Mouse (Mus musculus): ENCODE measurements around the gene Tcf7l1. TPM values are rescaled to one million over a fixed set of nuclear protein-coding genes. Genes with fewer than 3 reads are reported as not detected.

Gene Tcf7l1
- polyA plus RNA-seq, 1 experiment from 2014 or later: 20.6 TPM

DNA sequence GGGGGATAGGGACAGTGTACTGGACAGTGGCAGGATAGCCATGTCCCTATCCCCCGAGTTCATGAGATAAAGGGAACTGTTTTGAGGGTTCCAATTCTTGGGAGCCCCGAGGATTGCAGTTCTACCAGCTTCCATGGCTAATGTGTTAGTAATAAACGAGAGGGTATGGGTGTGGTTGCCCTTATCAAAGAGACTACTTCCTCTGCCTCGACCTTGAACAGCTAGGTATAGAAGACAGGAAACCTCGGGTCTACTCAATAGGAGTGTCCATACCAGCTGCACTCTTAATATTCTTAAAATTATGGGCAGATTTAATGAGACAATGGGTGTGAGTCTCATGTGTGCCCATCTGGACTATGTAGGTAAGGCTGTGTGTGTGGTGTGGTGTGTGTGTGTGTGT lies 100.0 kb downstream of the Tcf7l1 start:
- no peak for ATAC-seq (ENCODE audit: insufficient read depth, low FRiP score)

DNA sequence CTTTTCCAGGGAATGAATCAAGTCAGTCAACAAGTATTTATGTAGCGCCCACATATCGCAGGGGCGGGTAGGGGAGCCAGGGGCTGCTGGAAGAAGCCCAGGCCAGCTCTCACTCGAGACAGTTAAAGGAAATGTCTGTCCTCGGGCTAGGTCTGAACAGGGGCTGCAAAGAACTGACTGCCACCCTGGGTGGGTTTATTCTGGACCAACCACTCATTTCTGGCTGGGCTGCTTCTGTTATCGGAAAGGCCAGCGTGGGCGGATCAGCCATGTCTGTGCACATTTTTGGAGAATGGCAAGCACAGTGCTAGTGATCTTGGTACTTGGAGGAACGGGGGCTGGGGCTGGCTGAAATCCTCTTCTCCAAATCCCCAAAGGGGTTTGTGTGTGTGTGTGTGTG lies 103.9 kb downstream of the Tcf7l1 start:
- Histone ChIP-seq H3K4me2 (ENCODE audit: low read depth, low read length) (no peak overlapping the region), H3K9ac (ENCODE audit: low read length) (no peak overlapping the region), H3K4me1 (ENCODE audit: control insufficient read depth, insufficient read depth, low read length) (peaks cover 42% of the 10 kb centered on the region), H3K4me3 (replicated peaks; ENCODE audit: low read length) (no peak overlapping the region), H3K27ac (ENCODE audit: low read length) (peak overlapping the region; percentile 9; the same call in 1 of the 2 replicates), H3K9me3 (replicated peaks; ENCODE audit: control insufficient read depth, low read length) (no peaks in the 10 kb centered on the region), H3K36me3 (ENCODE audit: control insufficient read depth, insufficient read depth, low read length) (no peaks in the 10 kb centered on the region), H3K27me3 (ENCODE audit: control insufficient read depth, insufficient read depth, low read length) (no peaks in the 10 kb centered on the region)
- 39% methylated on average over 9 of the region's 9 CpGs for whole genome bisulfite sequencing
- ATAC-seq (ENCODE audit: insufficient read depth, low FRiP score): 0 out of 2 replicates have a peak, but pooled peaks have one; percentile 25

More for the DNA sequence above, 100.0 kb downstream of the Tcf7l1 start:
- WGBS: 55% methylated on average over 5 of the region's 5 CpGs
- no peaks in the 10 kb centered on the region for H3K27me3 ChIP-seq (ENCODE audit: control insufficient read depth, insufficient read depth, low read length)
- H3K4me3 ChIP-seq (replicated peaks; ENCODE audit: low read length): no peak overlapping the region
- no peaks in the 10 kb centered on the region for H3K9me3 ChIP-seq (replicated peaks; ENCODE audit: control insufficient read depth, low read length)
- peaks cover 55% of the 10 kb centered on the region for H3K4me1 ChIP-seq (ENCODE audit: control insufficient read depth, insufficient read depth, low read length)
- H3K4me2 ChIP-seq (ENCODE audit: low read depth, low read length): no peak overlapping the region
- H3K9ac ChIP-seq (ENCODE audit: low read length): no peak overlapping the region
- no peaks in the 10 kb centered on the region for H3K36me3 ChIP-seq (ENCODE audit: control insufficient read depth, insufficient read depth, low read length)
- H3K27ac ChIP-seq (ENCODE audit: low read length): no peak overlapping the region

- no peak overlapping the region for H3K9ac ChIP-seq (ENCODE audit: low read length)
- no peak overlapping the region for H3K4me3 ChIP-seq (replicated peaks; ENCODE audit: low read length)
- H3K4me1 ChIP-seq (ENCODE audit: control insufficient read depth, insufficient read depth, low read length): peaks cover 38% of the 10 kb centered on the region
- no peak for ATAC-seq (ENCODE audit: insufficient read depth, low FRiP score)
- 57% methylated on average over 4 of the region's 4 CpGs for WGBS
- no peaks in the 10 kb centered on the region for H3K27me3 ChIP-seq (ENCODE audit: control insufficient read depth, insufficient read depth, low read length)
- no peak overlapping the region for H3K4me2 ChIP-seq (ENCODE audit: low read depth, low read length)
- no peaks in the 10 kb centered on the region for H3K36me3 ChIP-seq (ENCODE audit: control insufficient read depth, insufficient read depth, low read length)
- H3K27ac ChIP-seq (ENCODE audit: low read length): no peak overlapping the region
- no peaks in the 10 kb centered on the region for H3K9me3 ChIP-seq (replicated peaks; ENCODE audit: control insufficient read depth, low read length)
Measured at GRCm38 (mm10) chr6:72684260-72684805, 104.7 kb downstream of the Tcf7l1 start.

DNA sequence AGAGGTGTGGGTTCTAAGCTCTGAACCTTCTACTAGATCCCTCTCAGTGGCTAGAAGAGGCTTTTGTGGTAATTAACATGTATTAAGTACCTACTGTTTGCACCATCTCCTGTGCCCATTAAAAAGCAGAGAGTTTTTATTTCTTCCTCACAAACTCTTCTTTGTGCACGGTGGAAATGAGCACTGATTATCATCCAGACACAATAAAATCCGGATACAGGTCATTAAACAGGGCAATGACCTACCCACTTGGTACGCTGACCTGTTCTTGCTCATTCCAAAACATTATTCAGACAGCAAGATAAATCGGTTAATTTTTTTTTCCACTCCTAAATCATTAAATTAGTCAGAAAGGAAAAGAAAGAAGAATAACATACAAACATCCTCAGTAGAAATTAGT lies 106.8 kb downstream of the Tcf7l1 start:
- Histone ChIP-seq H3K4me3 (replicated peaks; ENCODE audit: low read length) (no peak overlapping the region), H3K4me2 (ENCODE audit: low read depth, low read length) (no peak overlapping the region), H3K4me1 (ENCODE audit: control insufficient read depth, insufficient read depth, low read length) (peaks cover 51% of the 10 kb centered on the region), H3K27me3 (ENCODE audit: control insufficient read depth, insufficient read depth, low read length) (no peaks in the 10 kb centered on the region), H3K9me3 (replicated peaks; ENCODE audit: control insufficient read depth, low read length) (no peaks in the 10 kb centered on the region), H3K27ac (ENCODE audit: low read length) (no peak overlapping the region), H3K36me3 (ENCODE audit: control insufficient read depth, insufficient read depth, low read length) (no peaks in the 10 kb centered on the region), H3K9ac (ENCODE audit: low read length) (no peak overlapping the region; the same call in 1 of the 2 replicates)
- WGBS: 54% methylated on average over 4 of the region's 4 CpGs
- no peak for ATAC-seq (ENCODE audit: insufficient read depth, low FRiP score)

GRCm38 (mm10) chr6:72680936-72681335 lies 108.1 kb downstream of the Tcf7l1 start:
- peaks cover 61% of the 10 kb centered on the region for H3K4me1 ChIP-seq (ENCODE audit: control insufficient read depth, insufficient read depth, low read length)
- no peaks in the 10 kb centered on the region for H3K36me3 ChIP-seq (ENCODE audit: control insufficient read depth, insufficient read depth, low read length)
- H3K4me3 ChIP-seq (replicated peaks; ENCODE audit: low read length): no peak overlapping the region
- no peak overlapping the region for H3K9ac ChIP-seq (ENCODE audit: low read length)
- no peaks in the 10 kb centered on the region for H3K27me3 ChIP-seq (ENCODE audit: control insufficient read depth, insufficient read depth, low read length)
- ATAC-seq (ENCODE audit: insufficient read depth, low FRiP score): no peak
- H3K4me2 ChIP-seq (ENCODE audit: low read depth, low read length): no peak overlapping the region
- 75% methylated on average over 9 of the region's 9 CpGs for WGBS
- H3K27ac ChIP-seq (ENCODE audit: low read length): no peak overlapping the region
- H3K9me3 ChIP-seq (replicated peaks; ENCODE audit: control insufficient read depth, low read length): no peaks in the 10 kb centered on the region

- Histone ChIP-seq H3K36me3 (ENCODE audit: control insufficient read depth, insufficient read depth, low read length) (no peaks in the 10 kb centered on the region), H3K4me3 (replicated peaks; ENCODE audit: low read length) (no peak overlapping the region), H3K27me3 (ENCODE audit: control insufficient read depth, insufficient read depth, low read length) (no peaks in the 10 kb centered on the region), H3K27ac (ENCODE audit: low read length) (peak overlapping the region; percentile 98), H3K4me1 (ENCODE audit: control insufficient read depth, insufficient read depth, low read length) (peaks cover 55% of the 10 kb centered on the region), H3K9ac (ENCODE audit: low read length) (0 out of 2 replicates have a peak overlapping the region, but pooled peaks have one; percentile 29), H3K9me3 (replicated peaks; ENCODE audit: control insufficient read depth, low read length) (no peaks in the 10 kb centered on the region), H3K4me2 (ENCODE audit: low read depth, low read length) (no peak overlapping the region)
- WGBS: 26% methylated on average over 9 of the region's 9 CpGs
- no peak for ATAC-seq (ENCODE audit: insufficient read depth, low FRiP score)
Measured at GRCm38 (mm10) chr6:72678631-72679030, 110.4 kb downstream of the Tcf7l1 start.

- ATAC-seq (ENCODE audit: insufficient read depth, low FRiP score): peak; percentile 83; the same call in 1 of the 2 replicates
- WGBS: 20% methylated on average over 11 of the region's 11 CpGs
- Histone ChIP-seq H3K4me3 (replicated peaks; ENCODE audit: low read length) (peak overlapping the region; percentile 37), H3K9ac (ENCODE audit: low read length) (peak overlapping the region; percentile 62), H3K9me3 (replicated peaks; ENCODE audit: control insufficient read depth, low read length) (no peaks in the 10 kb centered on the region), H3K4me2 (ENCODE audit: low read depth, low read length) (peak overlapping the region; percentile 57), H3K27ac (ENCODE audit: low read length) (peak overlapping the region; percentile 98), H3K36me3 (ENCODE audit: control insufficient read depth, insufficient read depth, low read length) (no peaks in the 10 kb centered on the region), H3K4me1 (ENCODE audit: control insufficient read depth, insufficient read depth, low read length) (peaks cover 60% of the 10 kb centered on the region), H3K27me3 (ENCODE audit: control insufficient read depth, insufficient read depth, low read length) (no peaks in the 10 kb centered on the region)
Measured at GRCm38 (mm10) chr6:72677510-72678220, 111.4 kb downstream of the Tcf7l1 start.

GRCm38 (mm10) chr6:72677079-72677478 lies 112.0 kb downstream of the Tcf7l1 start:
- Histone ChIP-seq H3K9ac (ENCODE audit: low read length) (peak overlapping the region; percentile 62), H3K4me1 (ENCODE audit: control insufficient read depth, insufficient read depth, low read length) (peaks cover 64% of the 10 kb centered on the region), H3K27me3 (ENCODE audit: control insufficient read depth, insufficient read depth, low read length) (no peaks in the 10 kb centered on the region), H3K4me2 (ENCODE audit: low read depth, low read length) (peak overlapping the region; percentile 57), H3K36me3 (ENCODE audit: control insufficient read depth, insufficient read depth, low read length) (no peaks in the 10 kb centered on the region), H3K4me3 (replicated peaks; ENCODE audit: low read length) (peak overlapping the region; percentile 37), H3K9me3 (replicated peaks; ENCODE audit: control insufficient read depth, low read length) (no peaks in the 10 kb centered on the region), H3K27ac (ENCODE audit: low read length) (peak overlapping the region; percentile 98)
- WGBS: 9% methylated on average over 10 of the region's 10 CpGs
- peak; percentile 63; the same call in 1 of the 2 replicates for ATAC-seq (ENCODE audit: insufficient read depth, low FRiP score)

DNA sequence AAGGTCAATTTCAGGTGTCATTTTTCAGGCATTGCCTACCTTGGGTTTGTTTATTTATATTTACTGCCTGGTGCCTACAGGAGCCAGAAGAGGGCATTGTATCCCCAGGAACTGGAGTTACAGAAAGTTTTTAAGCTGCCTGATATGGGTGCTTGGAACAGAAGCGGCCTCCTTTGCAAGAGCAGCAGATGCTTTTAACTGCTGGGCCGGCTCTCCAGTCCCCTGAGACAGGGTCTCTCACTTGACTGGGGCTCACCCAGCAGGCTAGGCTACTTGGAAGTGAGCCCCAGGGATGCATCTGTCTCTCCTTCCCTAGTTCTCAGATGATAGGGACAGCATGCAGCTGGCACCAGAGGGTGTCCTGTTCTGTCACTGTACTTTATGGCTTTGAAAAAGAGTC lies 112.7 kb downstream of the Tcf7l1 start:
- H3K27me3 ChIP-seq (ENCODE audit: control insufficient read depth, insufficient read depth, low read length): no peaks in the 10 kb centered on the region
- no peak for ATAC-seq (ENCODE audit: insufficient read depth, low FRiP score)
- H3K4me3 ChIP-seq (replicated peaks; ENCODE audit: low read length): peak overlapping the region; percentile 37; the same call in 1 of the 2 replicates
- no peaks in the 10 kb centered on the region for H3K36me3 ChIP-seq (ENCODE audit: control insufficient read depth, insufficient read depth, low read length)
- H3K9ac ChIP-seq (ENCODE audit: low read length): peak overlapping the region; percentile 62; the same call in 1 of the 2 replicates
- WGBS: 41% methylated on average over 2 of the region's 2 CpGs
- peaks cover 59% of the 10 kb centered on the region for H3K4me1 ChIP-seq (ENCODE audit: control insufficient read depth, insufficient read depth, low read length)
- peak overlapping the region; percentile 98 for H3K27ac ChIP-seq (ENCODE audit: low read length)
- peak overlapping the region; percentile 57 for H3K4me2 ChIP-seq (ENCODE audit: low read depth, low read length)
- H3K9me3 ChIP-seq (replicated peaks; ENCODE audit: control insufficient read depth, low read length): no peaks in the 10 kb centered on the region

All from stomach, embryonic 16.5 days (tissue).